Mouse (Mus musculus) gastrocnemius, postnatal 25 days (tissue): Measurements from ENCODE around the gene Atp5j. TPM values are rescaled to one million over a fixed set of nuclear protein-coding genes. Genes with fewer than 3 reads are reported as not detected.

ENCODE experiments used
- DNase-seq: peaks from one replicate; pipeline ENCODE4 v3.0.0; 2022
- total RNA-seq, 2 experiments: library from RNA; stranded (reverse); gene quantifications; 1 replicate in 1 of 2; 2 replicates in 1 of 2; pipeline ENCODE4 v1.2.3; 2021

Atp5j gene
- total RNA-seq, 2 experiments from 2014 or later = 1,096 to 1,119 TPM

DNA sequence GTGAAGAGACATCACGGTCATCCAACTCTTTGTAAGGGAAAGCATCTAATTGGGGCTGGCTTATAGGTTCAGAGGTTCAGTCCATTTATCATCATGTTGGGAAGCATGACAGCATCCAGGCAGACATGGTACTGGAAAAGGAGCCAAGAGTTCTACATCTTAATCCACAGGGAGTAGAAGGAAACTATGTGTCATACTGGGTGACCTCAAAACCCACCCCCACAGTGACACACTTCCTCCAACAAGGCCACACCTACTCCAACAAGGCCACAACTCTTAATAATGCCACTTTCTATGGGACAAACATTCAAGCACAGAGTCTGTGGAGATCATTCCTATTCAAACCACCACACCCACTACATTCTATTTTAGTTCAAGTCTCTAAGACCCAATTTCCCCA lies 25.2 kb downstream of the Atp5j start:
- DNase-seq = no peak

DNA sequence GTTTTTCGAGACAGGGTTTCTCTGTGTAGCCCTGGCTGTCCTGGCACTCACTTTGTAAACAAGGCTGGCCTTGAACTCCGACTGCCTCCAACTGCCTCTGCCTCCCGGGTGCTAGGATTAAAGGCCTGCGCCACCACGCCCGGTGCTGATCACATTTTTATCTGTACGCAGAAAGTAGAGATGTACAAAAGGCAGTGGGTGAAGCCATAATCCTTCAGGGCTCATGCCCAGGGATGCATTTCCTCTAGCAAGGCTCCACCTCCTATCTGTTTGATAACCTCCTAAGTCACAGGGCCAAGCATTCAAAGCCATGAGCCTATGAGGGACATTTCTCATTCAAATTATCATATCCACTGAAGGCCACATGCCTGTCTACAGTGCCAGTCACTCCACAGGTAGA lies 27.6 kb downstream of the Atp5j start:
- no peak for DNase-seq

DNA sequence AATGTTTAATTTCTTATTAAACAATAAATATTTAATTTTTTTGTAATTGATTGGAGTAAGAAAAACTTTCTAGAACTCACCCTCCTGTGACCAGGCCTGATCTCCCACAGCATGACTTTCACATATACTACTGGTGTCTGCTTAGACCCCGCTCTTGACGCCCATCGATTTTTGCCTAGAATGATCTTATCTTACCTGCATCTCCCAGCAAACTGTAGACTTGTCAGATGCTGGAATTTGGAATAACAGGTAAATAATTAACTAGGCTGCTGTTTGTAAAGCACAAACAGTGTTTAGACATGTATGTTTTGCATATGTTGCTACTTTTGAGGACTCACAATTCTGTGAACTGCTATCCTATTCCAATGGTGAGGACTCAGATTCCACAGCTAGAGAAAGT lies 29.2 kb downstream of the Atp5j start:
- DNase-seq = no peak

DNA sequence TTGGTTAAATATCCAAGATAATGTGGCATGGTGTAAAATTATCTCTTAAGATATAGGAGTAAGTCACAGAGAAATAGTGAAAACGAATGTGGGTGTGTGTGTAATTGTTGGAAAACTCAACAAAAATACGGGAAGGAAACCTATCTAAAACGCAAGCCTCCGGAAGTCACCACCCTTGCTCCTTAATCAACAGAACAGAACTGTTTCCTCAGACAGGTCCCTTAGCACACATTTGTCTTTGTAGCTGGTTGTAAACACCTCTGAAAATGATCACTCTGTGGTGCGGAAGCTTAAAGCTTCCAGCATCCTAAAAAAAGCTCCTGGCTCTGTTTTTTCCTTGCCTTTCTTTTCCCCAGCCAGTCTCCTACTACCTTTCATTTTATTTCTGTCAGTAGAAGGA lies 30.6 kb downstream of the Atp5j start:
- DNase-seq = no peak

DNA sequence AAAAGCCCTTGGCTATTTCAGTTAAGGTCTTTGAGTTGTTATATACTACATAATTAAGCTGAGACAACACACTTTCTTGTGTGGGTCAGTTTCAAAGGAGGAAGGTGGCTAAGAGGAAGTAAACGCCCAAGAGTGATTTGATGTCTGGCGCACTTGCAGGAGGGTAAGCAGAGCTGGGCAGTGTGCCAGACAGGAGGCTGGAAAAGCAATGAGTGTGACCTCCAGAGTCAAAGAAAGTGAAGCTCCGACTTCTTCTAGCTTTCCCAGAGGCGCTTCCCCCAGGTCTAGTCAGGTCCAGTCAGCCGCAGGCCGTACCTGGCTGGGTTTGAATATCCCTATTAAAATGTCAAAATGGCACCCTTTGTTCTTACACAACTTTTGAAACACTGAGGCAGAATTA lies 33.2 kb downstream of the Atp5j start:
- peak; percentile 26 for DNase-seq

DNA sequence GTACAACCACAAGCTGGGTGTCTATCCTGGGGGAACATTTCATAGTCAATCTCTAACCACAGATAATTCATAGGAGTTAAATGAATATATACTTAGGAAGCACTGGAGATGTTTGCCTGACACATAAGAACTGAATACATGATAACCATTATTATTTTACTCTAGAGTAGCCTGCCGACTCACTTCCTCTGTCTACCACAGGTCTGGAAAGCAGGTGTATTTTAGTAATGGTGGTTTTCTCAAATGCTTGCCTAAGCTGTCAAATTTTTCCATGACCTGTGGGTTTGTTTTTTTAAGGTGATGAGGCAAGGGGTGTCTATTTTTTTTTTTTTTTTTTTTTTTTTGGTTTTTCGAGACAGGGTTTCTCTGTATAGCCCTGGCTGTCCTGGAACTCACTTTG lies 35.4 kb downstream of the Atp5j start:
- no peak for DNase-seq

DNA sequence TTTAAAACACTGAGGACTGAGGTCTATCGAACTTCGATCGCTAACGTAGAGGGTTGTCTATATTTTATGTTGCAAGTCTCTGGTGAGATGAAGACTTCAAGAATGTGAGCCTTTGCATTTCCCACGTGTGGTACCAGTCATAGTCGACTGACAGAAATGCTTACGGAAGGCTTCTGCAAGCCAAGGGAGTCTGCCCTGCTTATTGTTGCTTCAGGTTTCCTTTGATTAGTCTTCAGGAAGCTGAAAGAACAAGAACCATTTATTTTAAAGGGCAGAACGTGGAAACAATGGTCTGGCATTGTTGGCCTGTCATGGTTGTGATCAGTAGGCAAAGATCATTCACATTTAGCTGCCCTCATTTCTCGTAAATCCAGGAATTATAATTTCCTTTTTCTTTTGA lies 38.7 kb downstream of the Atp5j start:
- DNase-seq = no peak

DNA sequence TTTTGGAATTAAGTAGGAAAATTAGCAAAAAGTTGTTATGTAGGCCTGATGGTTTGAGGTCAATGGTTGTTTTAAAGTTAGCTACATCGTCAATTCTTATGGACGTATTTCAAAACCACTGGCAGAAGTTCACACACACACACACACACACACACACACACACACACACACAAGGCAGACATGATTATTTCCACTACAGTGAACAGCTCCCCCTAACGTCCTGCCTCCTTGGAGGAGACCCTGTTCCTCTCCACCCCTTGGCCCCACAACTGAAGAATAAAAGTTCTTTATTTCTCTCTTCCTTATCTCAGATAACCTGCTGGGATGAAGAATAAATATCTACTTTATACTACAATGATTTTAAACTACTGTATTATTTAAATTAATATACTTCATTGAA lies 40.1 kb downstream of the Atp5j start:
- DNase-seq = no peak

DNA sequence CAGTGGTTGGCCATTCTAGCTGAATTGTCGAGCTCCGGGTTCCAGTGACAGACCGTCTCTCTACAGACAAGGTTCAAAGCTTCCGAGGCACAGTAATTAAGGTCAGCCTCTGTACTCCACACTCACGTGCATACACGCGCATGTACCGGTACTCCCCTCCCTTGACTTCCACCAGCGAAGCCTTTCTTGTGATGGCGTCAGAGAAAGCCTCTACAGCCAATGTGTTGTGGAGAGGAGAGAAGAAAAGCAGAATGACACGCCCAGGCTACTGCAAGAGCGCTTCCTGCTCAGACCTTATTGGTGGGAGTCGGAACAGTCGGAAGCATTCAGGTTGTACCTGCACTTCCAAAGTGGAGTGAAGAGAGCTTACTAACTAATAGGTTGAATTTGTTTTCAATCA lies 42.0 kb downstream of the Atp5j start:
- no peak for DNase-seq

DNA sequence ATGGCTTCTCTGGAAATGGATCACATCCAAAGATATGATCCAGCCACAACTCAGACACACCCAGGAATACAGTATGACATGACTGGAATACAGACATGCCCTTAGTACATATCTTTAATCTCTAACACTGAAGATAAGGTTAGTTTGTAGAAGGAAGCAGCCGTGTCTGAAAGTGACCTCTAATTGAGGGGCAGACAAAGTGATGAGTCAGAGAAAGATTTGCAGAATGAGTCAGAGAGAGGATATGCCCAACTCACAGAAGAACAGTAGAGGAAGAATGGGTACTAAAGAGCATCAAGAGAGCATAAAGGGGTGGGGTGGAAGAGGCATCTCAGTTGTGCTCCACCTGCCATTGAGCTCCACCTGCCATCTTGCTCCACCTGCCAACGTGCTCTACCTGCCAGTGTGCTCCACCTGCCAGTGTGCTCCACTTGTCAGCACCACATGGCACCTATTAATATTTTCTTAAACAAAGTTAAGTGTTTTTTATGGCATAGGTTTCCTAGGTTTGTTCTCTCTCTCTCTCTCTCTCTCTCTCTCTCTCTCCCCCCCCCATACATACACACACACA lies 44.7 kb downstream of the Atp5j start:
- DNase-seq = no peak

DNA sequence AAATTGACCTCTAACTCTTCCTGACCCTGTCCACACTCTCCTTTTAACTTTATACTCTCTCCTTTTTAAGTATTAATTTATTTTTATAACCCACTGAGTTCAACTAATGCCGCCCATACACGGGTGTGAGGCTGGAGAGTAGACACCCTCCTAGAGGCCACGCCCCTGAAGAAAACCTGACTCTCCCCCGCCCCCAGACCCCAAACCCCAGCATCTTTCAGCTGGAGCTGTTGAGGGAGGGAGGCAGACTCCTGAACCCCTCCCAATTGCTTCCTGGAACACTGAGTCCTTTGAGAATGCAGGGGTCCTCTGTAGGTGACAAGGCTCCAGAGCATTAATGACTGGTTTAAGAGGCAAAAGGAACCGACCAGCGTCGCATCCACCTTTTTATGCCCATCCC lies 50.5 kb downstream of the Atp5j start:
- no peak for DNase-seq

DNA sequence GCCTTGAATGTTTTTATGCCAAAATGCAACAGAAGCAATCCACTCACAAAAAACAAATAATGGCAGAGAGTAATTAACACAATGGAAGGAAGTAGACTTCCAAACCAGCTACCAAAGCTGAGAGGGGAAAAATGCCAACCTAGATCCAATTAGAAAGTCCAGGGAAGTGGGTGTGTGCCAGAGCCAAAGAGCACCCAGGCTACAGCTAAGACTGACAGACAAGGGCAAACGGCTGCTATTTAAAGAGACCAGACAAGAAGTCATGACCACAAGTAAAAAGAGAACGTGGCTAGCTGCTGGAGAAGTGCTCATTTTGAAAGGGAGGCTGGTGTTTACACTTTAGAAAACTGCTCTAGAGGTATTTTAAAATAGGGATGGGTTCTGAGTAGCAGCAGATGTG lies 52.1 kb downstream of the Atp5j start:
- no peak for DNase-seq

DNA sequence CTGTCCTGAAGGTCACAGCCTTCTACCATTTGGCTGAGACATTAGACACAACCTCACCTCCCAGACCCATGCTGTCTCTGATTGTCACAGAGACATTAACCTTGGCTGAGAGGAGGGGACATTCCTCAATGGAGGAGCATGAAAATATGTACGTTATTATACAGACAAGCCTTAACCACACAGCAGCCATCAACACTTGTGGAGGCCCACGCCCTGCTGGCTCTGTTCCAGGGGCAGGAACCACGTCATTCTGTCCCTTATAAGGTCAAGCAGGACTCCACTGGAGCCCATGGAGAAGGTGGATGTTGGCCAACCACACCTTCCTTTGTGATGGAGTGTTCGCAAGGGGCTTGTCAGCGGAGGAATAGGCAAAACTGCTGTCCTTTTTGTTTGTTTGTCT lies 55.7 kb downstream of the Atp5j start:
- no peak for DNase-seq

DNA sequence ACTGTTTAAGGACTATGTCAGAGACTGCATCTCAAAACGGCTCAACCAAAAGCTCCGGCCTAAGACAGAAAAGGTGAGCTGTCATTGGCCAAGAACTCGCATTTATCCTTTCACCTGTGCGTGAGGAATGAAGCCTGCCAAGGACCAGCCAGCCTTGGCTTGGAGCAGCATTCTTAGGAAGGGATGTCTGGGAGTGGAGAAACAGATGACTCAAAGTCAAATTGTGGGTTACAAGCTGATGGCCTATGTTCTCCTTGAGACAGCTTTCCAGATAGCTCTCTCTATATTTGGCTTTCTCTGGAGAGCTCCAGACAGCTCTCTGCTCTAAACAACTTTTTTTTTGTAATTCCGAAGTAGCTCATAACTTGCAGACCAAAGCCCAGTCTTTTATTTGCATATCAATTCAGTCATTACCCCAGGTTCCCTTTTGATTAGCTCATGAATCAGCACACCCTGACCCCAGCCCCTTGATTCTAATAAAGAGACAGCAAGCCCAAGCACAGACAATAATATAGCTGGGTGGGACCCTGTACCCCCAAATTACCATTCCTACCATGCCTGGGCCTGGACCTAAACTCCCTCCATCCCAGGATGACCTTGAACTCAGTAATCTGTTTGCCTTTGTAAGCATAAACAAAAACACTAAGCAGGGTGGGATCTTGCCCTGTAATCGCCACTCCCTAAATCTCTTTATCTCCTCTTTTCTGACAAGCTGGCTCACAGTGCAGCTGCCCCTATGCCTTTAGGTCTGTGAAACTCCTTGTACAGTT lies 56.4 kb downstream of the Atp5j start:
- DNase-seq = no peak

DNA sequence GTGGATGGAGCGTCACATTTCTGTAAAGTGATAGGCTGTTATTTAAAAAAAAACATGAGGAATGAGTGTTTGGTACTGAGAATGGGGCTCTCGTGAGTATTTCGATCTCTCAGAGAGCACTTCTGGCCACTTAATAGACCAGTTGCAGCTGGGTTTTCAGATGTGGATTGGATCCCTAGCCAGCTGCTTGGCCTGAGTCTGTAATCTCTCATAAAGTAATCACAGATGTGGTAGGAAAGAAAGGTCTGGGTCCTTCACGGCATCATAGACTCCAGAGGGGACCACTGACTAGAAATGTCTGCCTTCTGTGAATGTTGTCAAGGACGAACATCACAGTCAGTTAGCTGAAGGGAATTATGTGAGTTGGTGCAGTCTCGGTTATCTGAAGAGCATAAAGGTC lies 57.0 kb downstream of the Atp5j start:
- no peak for DNase-seq

Other genes with a start within 250 kb of the Atp5j start
- 10 to 100 TPM; 17.3 to 18.7 TPM for gene Mrpl39, start 99.9 kb downstream of the Atp5j start, total RNA-seq
- gene Jam2, start 61.5 kb downstream of the Atp5j start, total RNA-seq = 10 to 100 TPM; 13.5 to 18.1 TPM
- 10 to 100 TPM; 20.3 to 22.4 TPM for gene Gabpa, start 700 bp downstream of the Atp5j start, total RNA-seq